Mouse (Mus musculus) G1E (cell line): Measurements from ENCODE around the gene Snai3. TPM values are rescaled to one million over a fixed set of nuclear protein-coding genes. Genes with fewer than 3 reads are reported as not detected.

ENCODE experiments used
- ATAC-seq: 2 replicates; pipeline ENCODE4 v1.8.0; 2016; ENCODE audit warnings: mild to moderate bottlenecking; ENCODE audit not compliant: insufficient number of reproducible peaks, poor library complexity, low FRiP score, severe bottlenecking; ENCODE audit errors: extremely low read depth
- DNase-seq: peaks from one replicate; pipeline ENCODE4 v3.0.0; 2012; ENCODE audit warnings: low spot score
- H3K27me3 ChIP-seq: 2 replicates; pipeline ENCODE4 v1.6.1; 2012; ENCODE audit warnings: mild to moderate bottlenecking, low read length, inconsistent platforms; ENCODE audit not compliant: insufficient read depth
- H3K36me3 ChIP-seq: replicated peaks from 2 replicates; pipeline ENCODE3; 2012; ENCODE audit warnings: mild to moderate bottlenecking, inconsistent platforms
- H3K4me1 ChIP-seq: 2 replicates; pipeline ENCODE4 v1.6.1; 2012; ENCODE audit warnings: low read depth, low read length, inconsistent platforms, mixed read lengths; ENCODE audit not compliant: insufficient read depth
- H3K4me3 ChIP-seq: 2 replicates; pipeline ENCODE4 v1.5.1; 2012; ENCODE audit warnings: low read depth, mild to moderate bottlenecking, inconsistent platforms, low read length, moderate library complexity, mixed read lengths
- H3K9me3 ChIP-seq: replicated peaks from 2 replicates; pipeline ENCODE4 v1.6.1; 2012; ENCODE audit warnings: inconsistent platforms
- CTCF ChIP-seq: IDR thresholded peaks from 2 replicates; pipeline ENCODE4 v1.5.1; 2012; ENCODE audit warnings: low read depth, low read length, inconsistent platforms, mixed read lengths
- GATA1 ChIP-seq: IDR thresholded peaks from 2 replicates; pipeline ENCODE4 v1.6.1; 2012; ENCODE audit warnings: borderline replicate concordance, low read length, inconsistent platforms, mixed read lengths
- GATA2 ChIP-seq: IDR thresholded peaks from 2 replicates; pipeline ENCODE4 v1.6.1; 2012; ENCODE audit warnings: low read depth, low read length, inconsistent platforms, borderline replicate concordance
- POLR2AphosphoS5 ChIP-seq: IDR thresholded peaks from 2 replicates; pipeline ENCODE4 v1.6.1; 2012; ENCODE audit warnings: low read depth, low read length, inconsistent platforms; ENCODE audit not compliant: insufficient replicate concordance
- TAL1 ChIP-seq: conservative IDR thresholded peaks from 2 replicates; pipeline ENCODE4 v1.6.1; 2012; ENCODE audit warnings: low read depth, low read length, inconsistent platforms, mixed read lengths
- polyA plus RNA-seq: library from polyadenylated mRNA; stranded (reverse); fragments of >175 nt; gene quantifications from 2 replicates; pipeline ENCODE4 v1.2.3, GENCODE M21; 2012
- total RNA-seq, 2 experiments: library from RNA; stranded (forward) in 1 of 2; stranded (reverse) in 1 of 2; fragments of 200-1000 nt in 1 of 2; fragments of >200 nt in 1 of 2; fragmentation: Nextera tagmentation in 1 of 2; gene quantifications; 2 replicates each; pipeline ENCODE4 v1.2.3; 2014 to 2017

The Snai3 gene
- total RNA-seq (2014; fragmentation: Nextera tagmentation) (not detected in 2 replicates), total RNA-seq (2017) (not detected in 2 replicates), polyA plus RNA-seq (not detected in 2 replicates)

DNA sequence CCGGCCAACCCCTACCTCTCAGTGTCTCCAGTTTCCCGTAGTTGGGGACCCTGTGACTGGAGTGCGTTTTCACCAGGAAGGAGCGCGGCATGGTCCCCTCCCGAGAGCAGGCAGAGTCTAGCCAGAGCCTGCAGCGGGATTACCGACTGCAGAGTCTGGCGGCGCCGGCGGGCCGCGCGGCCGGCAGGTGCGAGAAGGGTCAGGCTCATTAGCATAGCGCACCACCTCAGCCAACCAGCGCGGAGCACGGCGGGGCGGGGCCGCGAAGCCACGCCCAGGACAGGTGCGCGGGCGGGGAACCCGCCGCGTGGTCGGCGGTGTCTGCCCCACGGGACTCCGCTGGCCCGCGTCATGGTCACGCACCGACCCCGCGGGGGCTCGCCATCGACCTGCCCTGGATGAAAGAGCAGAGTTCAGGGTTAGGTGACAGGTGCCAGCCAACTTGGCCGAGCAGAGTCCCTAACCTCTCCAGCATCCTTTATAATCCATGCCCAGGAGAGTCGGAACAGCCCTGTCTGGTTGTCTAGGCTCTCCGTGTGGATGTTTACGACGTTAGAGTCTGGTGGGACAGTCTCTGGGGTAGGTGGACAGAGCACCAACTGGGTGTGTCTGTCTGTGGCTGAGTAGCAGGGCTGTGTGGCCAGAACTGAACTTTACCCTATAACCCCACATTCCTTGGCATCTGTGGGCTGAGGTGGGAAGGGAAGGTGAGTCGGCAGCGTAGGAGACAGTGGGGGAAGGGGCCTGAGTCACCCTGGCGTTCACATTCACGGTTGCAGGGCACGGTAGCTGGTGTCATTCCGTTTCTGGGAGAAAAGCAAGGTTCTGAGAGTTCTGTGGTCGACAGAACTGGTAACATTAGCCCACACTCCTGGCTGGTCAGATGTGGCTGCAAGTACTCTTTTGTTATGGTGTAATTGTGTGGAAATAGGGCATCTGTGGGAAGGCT, at the start of gene Snai3:
TSS of gene Snai3 (minus strand) at position 210 of the 949 bp plus-strand sequence.
- peaks cover 52% of the 10 kb centered on the region for H3K4me1 ChIP-seq
- no peak for ATAC-seq
- no peak for DNase-seq
- no peaks in the 10 kb centered on the region; the same call in 1 of the 2 replicates for H3K9me3 ChIP-seq
- peaks cover 76% of the 10 kb centered on the region for H3K27me3 ChIP-seq
- peak within 1 kb of the TSS; percentile 48; the same call in 1 of the 2 replicates for H3K4me3 ChIP-seq
- no peak for TF ChIP-seq GATA2
- no peak for TF ChIP-seq GATA1
- TF ChIP-seq CTCF = no peak
- TF ChIP-seq POLR2AphosphoS5 = no peak
- no peak for TF ChIP-seq TAL1
- peaks cover 9% of the 10 kb centered on the region for H3K36me3 ChIP-seq

DNA sequence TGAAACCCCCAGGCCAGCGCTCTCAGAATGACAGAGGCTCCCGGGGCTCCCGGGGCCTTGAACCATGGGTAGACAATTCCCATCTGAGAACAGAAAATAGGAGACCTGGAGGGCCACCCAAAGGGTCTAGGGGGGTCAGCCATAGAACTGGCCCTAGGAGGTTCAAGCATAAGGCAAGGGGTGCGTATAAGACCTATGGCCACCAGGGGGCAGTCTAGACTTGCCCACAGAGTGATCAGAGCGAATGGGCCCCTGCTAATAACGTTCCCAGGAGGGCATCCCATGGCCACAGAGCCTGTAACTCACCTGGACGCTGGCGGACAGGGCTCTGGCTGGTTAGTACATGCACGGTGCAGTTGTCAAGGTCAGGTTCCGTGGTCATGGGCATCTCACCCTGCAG, 40.3 kb upstream of the Snai3 start:
- Histone ChIP-seq H3K4me3 (no peak overlapping the region), H3K36me3 (peaks cover 93% of the 10 kb centered on the region), H3K9me3 (no peaks in the 10 kb centered on the region), H3K27me3 (no peaks in the 10 kb centered on the region; the same call in 1 of the 2 replicates), H3K4me1 (peaks cover 43% of the 10 kb centered on the region)
- DNase-seq = peak; percentile 77
- ATAC-seq = peak; percentile 54; the same call in 1 of the 2 replicates
- TF ChIP-seq POLR2AphosphoS5 (no peak), GATA1 (no peak), CTCF (peak; percentile 92)

DNA sequence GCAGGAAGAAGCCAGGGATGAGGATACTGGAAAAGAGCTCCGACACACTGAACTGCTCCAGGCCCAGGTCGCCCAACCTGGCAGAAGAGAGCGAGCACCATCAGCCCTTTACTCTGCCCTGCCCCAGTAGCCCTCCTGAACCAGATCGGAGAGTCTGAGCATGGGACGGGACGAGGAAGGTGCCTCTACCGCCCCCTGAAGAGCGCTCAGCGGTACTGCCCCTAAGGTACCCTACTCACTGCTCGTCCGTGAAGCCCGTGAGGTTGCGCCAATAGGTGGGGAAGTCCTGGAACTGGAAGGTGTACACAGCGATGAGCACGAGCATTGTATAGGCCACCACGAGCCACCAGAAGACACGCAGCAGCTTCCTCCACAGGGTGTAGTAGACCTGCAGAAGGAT, 37.4 kb upstream of the Snai3 start:
- Histone ChIP-seq H3K36me3 (peaks cover 99% of the 10 kb centered on the region), H3K27me3 (no peaks in the 10 kb centered on the region; the same call in 1 of the 2 replicates), H3K4me3 (no peak overlapping the region), H3K4me1 (peaks cover 33% of the 10 kb centered on the region), H3K9me3 (no peaks in the 10 kb centered on the region)
- DNase-seq = no peak
- TF ChIP-seq CTCF (peak; percentile 30; the same call in 1 of the 2 replicates), GATA1 (no peak)
- no peak for ATAC-seq

DNA sequence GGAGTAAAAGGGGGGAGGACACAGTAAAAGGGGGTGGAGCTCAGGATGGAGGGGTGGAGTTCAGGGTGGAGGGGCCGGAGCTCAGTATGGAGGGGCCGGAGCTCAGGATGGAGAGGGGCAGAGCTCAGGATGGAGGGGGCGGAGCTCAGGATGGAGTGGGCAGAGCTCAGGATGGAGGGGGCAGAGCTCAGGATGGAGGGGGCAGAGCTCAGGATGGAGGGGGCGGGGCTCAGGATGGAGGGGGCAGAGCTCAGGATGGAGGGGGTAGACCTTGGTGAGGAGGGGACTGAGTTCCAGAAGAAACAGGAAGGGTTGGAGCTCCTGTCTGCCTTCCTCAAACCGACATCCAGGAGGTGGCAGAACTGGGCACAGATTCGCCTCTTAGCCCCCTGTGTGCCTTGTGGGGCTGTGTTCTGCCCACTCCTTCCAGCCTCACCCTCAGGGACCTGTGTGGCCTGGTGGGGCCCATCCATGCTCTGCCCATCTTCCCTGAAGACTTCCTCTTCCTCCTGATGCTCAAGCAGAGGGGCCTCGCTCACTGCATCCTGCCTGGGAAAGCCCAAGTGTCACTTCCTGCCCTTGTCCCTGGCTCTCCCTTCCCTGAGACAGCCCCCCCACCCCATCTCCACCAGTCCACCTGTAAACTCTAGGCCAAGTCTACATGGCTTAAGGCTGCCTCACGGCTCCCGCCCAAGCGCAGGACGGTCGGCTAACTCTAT, 36.6 kb upstream of the Snai3 start:
- no peak for ATAC-seq

DNA sequence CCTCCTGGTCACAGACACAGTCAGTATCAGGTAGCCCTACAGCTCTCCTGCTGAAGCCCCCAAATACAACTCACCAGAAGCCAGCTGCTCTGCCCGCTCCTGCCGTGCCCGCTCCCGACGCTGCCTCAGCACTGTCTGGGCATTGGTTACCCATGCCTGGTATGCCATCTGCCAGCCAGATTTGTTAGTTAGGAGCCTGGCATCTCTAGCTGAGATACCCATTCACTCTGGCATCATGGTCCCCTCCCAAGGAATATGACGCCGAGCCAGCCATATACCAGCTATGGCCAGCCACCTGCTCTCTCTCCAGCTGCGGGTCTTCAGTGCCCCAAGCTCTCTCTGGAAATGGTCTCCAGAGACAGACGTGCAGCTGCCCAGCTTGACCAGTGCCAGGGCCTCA, 27.9 kb upstream of the Snai3 start:
- Histone ChIP-seq H3K9me3 (peaks cover 9% of the 10 kb centered on the region), H3K4me3 (no peak overlapping the region), H3K4me1 (peaks cover 27% of the 10 kb centered on the region), H3K36me3 (peaks cover 100% of the 10 kb centered on the region), H3K27me3 (no peaks in the 10 kb centered on the region)
- DNase-seq = no peak
- ATAC-seq = no peak
- TF ChIP-seq CTCF = no peak
- no peak for TF ChIP-seq TAL1

More for the DNA sequence above, 36.6 kb upstream of the Snai3 start:
- Histone ChIP-seq H3K4me3 (no peak overlapping the region), H3K36me3 (peaks cover 99% of the 10 kb centered on the region), H3K4me1 (peaks cover 33% of the 10 kb centered on the region), H3K27me3 (no peaks in the 10 kb centered on the region; the same call in 1 of the 2 replicates), H3K9me3 (no peaks in the 10 kb centered on the region)
- TF ChIP-seq POLR2AphosphoS5 (no peak), GATA1 (no peak), CTCF (no peak), GATA2 (no peak), TAL1 (no peak)
- no peak for DNase-seq

DNA sequence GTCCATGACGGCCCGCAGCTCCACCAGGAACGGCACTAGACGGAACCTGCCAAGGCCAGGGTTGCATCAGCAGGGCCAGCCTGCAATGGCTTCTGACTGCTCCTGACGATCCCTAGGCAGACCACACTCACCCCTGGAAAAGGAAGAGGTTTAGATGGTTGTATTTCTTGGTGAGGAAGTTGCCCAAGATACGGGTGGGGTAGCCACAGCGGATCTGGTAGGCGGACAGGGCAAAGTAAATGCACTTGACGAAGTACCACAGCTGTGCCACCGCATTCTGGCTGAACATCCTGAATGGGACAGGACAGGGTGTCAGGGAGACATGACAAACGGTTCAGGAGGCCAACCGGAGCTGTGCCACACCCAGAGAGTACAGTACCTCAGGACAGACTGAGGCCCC, 24.3 kb upstream of the Snai3 start:
- Histone ChIP-seq H3K4me3 (no peak overlapping the region), H3K4me1 (peaks cover 44% of the 10 kb centered on the region), H3K9me3 (peaks cover 9% of the 10 kb centered on the region), H3K27me3 (no peaks in the 10 kb centered on the region), H3K36me3 (peaks cover 99% of the 10 kb centered on the region)
- no peak for ATAC-seq
- no peak for DNase-seq
- no peak for TF ChIP-seq GATA2
- no peak for TF ChIP-seq TAL1
- no peak for TF ChIP-seq POLR2AphosphoS5
- no peak for TF ChIP-seq GATA1
- no peak for TF ChIP-seq CTCF
